Mouse (Mus musculus): ENCODE results near the gene Gli1.
A peak's percentile ranks its signal among the peaks of the same experiment; 100 is the strongest.

Gene Gli1

GRCm38 (mm10) chr10:127291881-127292638, 49.7 kb downstream of the Gli1 start:
- DNase-seq (ENCODE audit: low read depth) = peak; percentile 54

- peak; percentile 80 for DNase-seq (ENCODE audit: low read depth)
Observed at GRCm38 (mm10) chr10:127290930-127291880, 50.6 kb downstream of the Gli1 start.

- DNase-seq (ENCODE audit: low read depth) = peak; percentile 100
Observed at GRCm38 (mm10) chr10:127290307-127290929, 51.4 kb downstream of the Gli1 start.

DNA sequence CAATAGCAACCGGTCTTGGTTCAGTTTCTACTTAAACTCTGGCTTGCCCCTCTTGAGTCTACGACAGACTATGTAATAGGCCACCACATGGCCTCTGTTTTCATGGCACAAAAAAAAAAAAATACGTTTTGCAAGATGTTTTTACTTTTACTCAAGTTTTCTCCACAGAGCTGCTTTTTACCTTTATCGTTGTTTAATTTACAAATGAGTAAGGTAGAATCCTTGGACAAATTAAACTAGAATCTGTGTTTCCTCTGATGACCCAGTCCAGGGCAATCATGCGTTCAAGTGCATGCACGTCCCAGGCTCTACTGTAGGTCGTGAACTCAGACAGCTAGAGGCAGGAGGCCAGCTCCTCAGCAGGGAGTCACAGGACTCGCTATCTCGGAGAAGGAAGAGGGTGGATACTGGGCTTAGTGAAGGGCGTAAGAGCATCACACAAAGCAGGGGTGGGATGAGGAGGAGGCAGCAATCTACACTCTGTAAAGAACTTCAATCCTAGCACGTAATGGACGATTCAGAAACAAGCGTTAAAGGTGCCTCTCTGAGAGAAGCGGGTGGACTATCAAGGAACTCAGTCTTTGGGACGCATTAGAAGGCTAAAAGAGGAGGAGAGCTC, 52.1 kb downstream of the Gli1 start:
- no peak for DNase-seq (ENCODE audit: low read depth)

- DNase-seq (ENCODE audit: low read depth) = peak; percentile 95
Observed at GRCm38 (mm10) chr10:127288800-127289572, 52.8 kb downstream of the Gli1 start, which contains the start of gene Mbd6. Mbd6 (minus strand) TSS chr10:127289018.

DNA sequence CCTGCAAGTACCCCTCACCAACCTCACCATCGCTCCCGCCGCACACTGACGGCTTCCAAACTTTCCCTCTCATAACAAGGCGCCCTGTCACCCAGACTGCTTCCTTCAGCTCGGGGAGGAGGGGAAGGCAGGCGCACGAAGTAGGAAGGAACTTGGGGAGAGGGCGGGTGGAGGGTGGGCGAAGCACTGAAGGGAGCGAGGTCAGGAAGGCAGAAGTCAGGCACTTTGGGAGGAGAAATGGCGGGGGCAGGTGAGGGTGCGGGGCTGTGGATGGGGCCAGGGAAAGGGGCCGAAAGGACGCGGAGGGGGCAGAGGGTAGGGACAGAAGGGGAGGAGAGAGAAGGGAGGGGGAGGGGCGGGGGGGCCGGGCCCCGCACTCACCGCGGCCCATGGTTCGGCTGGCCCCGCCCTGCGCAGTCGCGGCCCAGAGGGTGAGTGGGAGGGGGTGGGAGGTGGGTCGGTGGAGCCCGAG, 53.4 kb downstream of the Gli1 start:
- DNase-seq (ENCODE audit: low read depth) = no peak

DNA sequence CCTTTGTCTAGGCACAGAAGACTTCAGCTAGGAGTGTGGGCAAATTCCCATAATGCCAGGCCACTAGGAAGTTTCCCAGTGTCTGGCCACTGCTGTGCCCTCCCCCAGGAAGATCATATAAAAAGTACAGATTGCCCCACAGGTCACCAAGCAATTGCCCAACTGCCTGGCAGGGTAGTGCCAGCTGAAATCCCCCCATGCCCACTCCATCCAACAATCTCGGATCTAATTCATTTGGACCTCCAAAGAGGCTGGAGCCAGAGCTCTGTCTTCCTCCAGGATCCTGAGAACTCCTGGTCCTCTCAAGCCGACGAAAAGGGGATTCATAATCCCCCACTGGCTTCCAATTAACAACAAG, 53.9 kb downstream of the Gli1 start:
- DNase-seq (ENCODE audit: low read depth) = no peak

- peak; percentile 28 for DNase-seq (ENCODE audit: low read depth)
Observed at GRCm38 (mm10) chr10:127287271-127287935, 54.4 kb downstream of the Gli1 start.

GRCm38 (mm10) chr10:127286730-127287129, 55.0 kb downstream of the Gli1 start:
- no peak for DNase-seq (ENCODE audit: low read depth)

DNA sequence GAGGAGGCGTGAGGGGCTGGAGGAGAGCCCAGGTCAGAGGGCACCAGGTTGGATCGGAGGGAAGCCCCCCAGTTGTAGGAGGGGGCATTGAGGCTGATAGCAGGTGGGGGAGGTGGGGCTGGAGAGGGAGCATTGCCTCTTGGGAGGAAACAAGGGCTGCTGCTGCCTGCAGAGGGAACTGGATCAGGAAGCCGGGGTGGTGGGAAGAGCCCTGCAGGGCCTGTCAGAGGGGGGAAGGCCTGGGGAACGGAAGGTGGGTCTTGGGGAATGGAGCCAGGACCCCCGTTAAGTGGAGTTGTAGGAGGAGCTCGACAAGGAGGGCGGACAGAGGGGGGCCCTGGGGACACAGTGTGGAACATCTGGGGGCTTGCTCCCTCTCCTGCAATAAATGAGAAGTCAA, 55.6 kb downstream of the Gli1 start:
- no peak for DNase-seq (ENCODE audit: low read depth)

- DNase-seq (ENCODE audit: low read depth) = no peak
Observed at GRCm38 (mm10) chr10:127285644-127286043, 56.1 kb downstream of the Gli1 start.

GRCm38 (mm10) chr10:127284724-127285500, 56.9 kb downstream of the Gli1 start:
- DNase-seq (ENCODE audit: low read depth) = no peak

- no peak for DNase-seq (ENCODE audit: low read depth)
Observed at GRCm38 (mm10) chr10:127284105-127284622, 57.6 kb downstream of the Gli1 start.

- DNase-seq (ENCODE audit: low read depth) = no peak
Observed at GRCm38 (mm10) chr10:127282620-127283215, 59.1 kb downstream of the Gli1 start.

- no peak for DNase-seq (ENCODE audit: low read depth)
Observed at GRCm38 (mm10) chr10:127281316-127281715, 60.5 kb downstream of the Gli1 start.
